Mouse (Mus musculus): ENCODE data around the gene Dennd6b. TPM values are rescaled to one million over a fixed set of nuclear protein-coding genes. Genes with fewer than 3 reads are reported as not detected.

The Dennd6b gene
- total RNA-seq, 2 experiments from 2014 or later: 7.9 to 9.0 TPM

GRCm38 (mm10) chr15:89136461-89137155, 59.7 kb downstream of the Dennd6b start:
- no peak for DNase-seq (ENCODE audit: low spot score in 2 of 2)

Small RNA genes within 50 kb of the gene (microRNA-seq; reads per million reads assigned to microRNA genes)
- gene Mir6958 (1.7 reads per million), gene Mir7118 (not detected)

Other genes starting within 250 kb of the Dennd6b start
- gene Ttll8, start 242.1 kb downstream of the Dennd6b start, total RNA-seq (2021): under 1 TPM in 1 of 2 experiments, not detected in 1; 0.10 TPM
- gene Mlc1, start 217.5 kb downstream of the Dennd6b start, total RNA-seq (2021): under 1 TPM in 1 of 2 experiments, not detected in 1; 0.12 TPM
- under 1 TPM in 1 of 2 experiments, not detected in 1; 0.44 TPM for gene Mov10l1, start 213.6 kb downstream of the Dennd6b start, total RNA-seq (2021)
- gene Panx2, start 136.8 kb downstream of the Dennd6b start, total RNA-seq (2021): under 1 TPM; 0.13 to 0.15 TPM
- 10 to 100 TPM; 33.8 to 34.8 TPM for gene Trabd, start 121.4 kb downstream of the Dennd6b start, total RNA-seq (2021)
- gene Selenoo, start 107.4 kb downstream of the Dennd6b start, total RNA-seq (2021): 10 to 100 TPM; 10.5 to 12.4 TPM
- gene Tubgcp6, start 73.4 kb downstream of the Dennd6b start, total RNA-seq (2021): 10 to 100 TPM; 13.5 to 16.6 TPM
- 10 to 100 TPM; 11.2 to 11.8 TPM for gene Hdac10, start 67.8 kb downstream of the Dennd6b start, total RNA-seq (2021)
- gene Mapk12, start 55.8 kb downstream of the Dennd6b start, total RNA-seq (2021): 10 to 100 TPM; 54.4 to 57.3 TPM
- 1 to 10 TPM; 3.4 to 4.1 TPM for gene Mapk11, start 46.9 kb downstream of the Dennd6b start, total RNA-seq (2021)
- 10 to 100 TPM; 81.0 to 84.7 TPM for gene Plxnb2, start 15.7 kb downstream of the Dennd6b start, total RNA-seq (2021)
- 10 to 100 TPM; 64.2 to 70.0 TPM for gene Ppp6r2, start 15.1 kb upstream of the Dennd6b start, total RNA-seq (2021)
- 10 to 100 TPM; 69.4 to 73.9 TPM for gene Sbf1, start 118.8 kb upstream of the Dennd6b start, total RNA-seq (2021)
- gene Adm2, start 126.2 kb upstream of the Dennd6b start, total RNA-seq (2021): not detected
- gene Miox, start 137.9 kb upstream of the Dennd6b start, total RNA-seq (2021): not detected
- 10 to 100 TPM; 45.7 to 47.7 TPM for gene Lmf2, start 159.2 kb upstream of the Dennd6b start, total RNA-seq (2021)
- 10 to 100 TPM; 83.5 to 87.3 TPM for gene Ncaph2, start 159.2 kb upstream of the Dennd6b start, total RNA-seq (2021)
- gene Sco2, start 177.3 kb upstream of the Dennd6b start, total RNA-seq (2021): 10 to 100 TPM; 11.1 to 12.0 TPM
- gene Tymp, start 180.5 kb upstream of the Dennd6b start, total RNA-seq (2021): under 1 TPM; 0.26 to 0.32 TPM
- gene Odf3b, start 182.8 kb upstream of the Dennd6b start, total RNA-seq (2021): under 1 TPM; 0.44 to 0.71 TPM
- gene Klhdc7b, start 188.4 kb upstream of the Dennd6b start, total RNA-seq (2021): not detected
- not detected for gene Syce3, start 214.0 kb upstream of the Dennd6b start, total RNA-seq (2021)
- 100 to 1,000 TPM; 189 to 210 TPM for gene Cpt1b, start 229.4 kb upstream of the Dennd6b start, total RNA-seq (2021)
- gene C730034F03Rik, start 233.1 kb upstream of the Dennd6b start, total RNA-seq (2021): 1 to 10 TPM in 1 of 2 experiments, under 1 TPM in 1; 0.83 to 1.2 TPM
- gene Gm44502, start 233.2 kb upstream of the Dennd6b start, total RNA-seq (2021): 1 to 10 TPM; 1.7 TPM
- 10 to 100 TPM; 35.8 to 51.0 TPM for gene Chkb, start 233.4 kb upstream of the Dennd6b start, total RNA-seq (2021)